Mouse (Mus musculus): Measurements from ENCODE around the gene Sipa1l2. TPM values are rescaled to one million over a fixed set of nuclear protein-coding genes. Genes with fewer than 3 reads are reported as not detected.
A peak's percentile ranks its signal among the peaks of the same experiment; 100 is the strongest.

Gene Sipa1l2
- polyA plus RNA-seq, 1 experiment from 2014 or later, result 20.2 TPM

DNA sequence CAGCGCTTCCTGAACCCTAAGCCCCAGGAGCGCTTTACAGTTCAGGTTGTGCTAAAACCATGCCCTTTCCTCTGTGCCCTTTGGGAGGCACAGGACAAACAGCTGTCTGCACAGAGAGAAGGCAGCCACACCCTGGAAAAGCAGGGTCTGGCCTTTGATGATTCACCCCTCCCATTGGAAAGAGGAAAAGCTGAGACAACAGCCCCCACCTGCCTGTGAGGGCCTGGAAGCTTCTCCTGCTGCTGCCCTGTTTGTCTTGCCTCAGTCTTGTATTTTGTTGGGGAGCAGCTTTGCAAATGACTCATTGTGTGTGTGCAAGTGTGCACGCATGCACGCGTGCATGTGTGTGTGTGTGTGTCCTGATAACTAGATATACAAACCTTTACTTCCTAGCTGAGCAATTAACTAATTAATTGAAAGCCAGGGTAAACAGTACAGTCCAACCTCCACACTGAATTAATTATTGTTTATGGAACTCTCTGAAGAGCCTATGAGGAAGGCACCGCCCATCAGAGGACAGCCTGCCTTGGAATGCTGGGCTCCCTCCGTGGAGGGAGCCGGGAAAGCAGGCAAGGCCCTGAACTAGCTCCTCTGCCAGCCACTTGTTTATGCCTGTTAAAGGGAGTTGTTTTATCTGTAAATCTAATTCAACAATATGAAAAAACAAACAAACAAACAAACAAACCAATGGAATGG, 35.4 kb upstream of the Sipa1l2 start:
- H3K9me3 ChIP-seq, result no peaks in the 10 kb centered on the region
- H3K4me2 ChIP-seq, result no peak overlapping the region
- 62% methylated on average over 8 of the region's 8 CpGs for WGBS
- H3K27me3 ChIP-seq, result peaks cover 8% of the 10 kb centered on the region; the same call in 1 of the 2 replicates
- no peak overlapping the region for H3K27ac ChIP-seq
- no peak overlapping the region for H3K9ac ChIP-seq (replicated peaks)
- peaks cover 15% of the 10 kb centered on the region for H3K4me1 ChIP-seq (replicated peaks)
- H3K36me3 ChIP-seq, result no peaks in the 10 kb centered on the region
- ATAC-seq (ENCODE audit: insufficient number of reproducible peaks, insufficient read depth, low FRiP score, low TSS enrichment, low read depth), result no peak
- no peak overlapping the region for H3K4me3 ChIP-seq (replicated peaks)

DNA sequence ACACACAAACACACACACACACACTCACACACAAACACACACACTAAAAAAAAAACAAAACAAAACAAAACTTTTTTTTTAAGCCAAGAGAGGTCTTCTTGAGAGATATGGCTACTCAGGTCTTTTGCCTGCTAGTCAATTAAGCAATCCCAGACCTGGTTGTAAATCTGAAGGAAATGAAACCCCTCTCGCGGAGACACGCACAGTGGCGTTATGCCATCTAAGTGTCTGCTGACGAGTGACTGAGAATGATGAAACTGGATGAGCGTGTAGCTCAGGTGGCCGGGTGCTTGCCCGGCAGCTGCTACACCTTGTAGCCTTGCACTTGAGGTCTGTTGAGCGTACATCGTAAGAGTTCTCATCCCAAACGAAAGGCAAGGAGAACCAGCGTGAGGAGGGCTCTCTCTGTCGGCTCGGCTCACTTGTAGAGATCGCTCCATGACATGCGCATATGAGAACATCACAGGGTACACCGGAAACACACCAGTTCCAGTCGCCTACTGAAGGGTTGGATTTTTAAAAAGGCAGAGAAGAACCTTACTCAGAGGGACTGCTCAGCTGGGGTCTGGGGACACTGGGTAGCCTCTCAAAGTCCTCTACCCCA, 34.7 kb upstream of the Sipa1l2 start:
- no peak overlapping the region for H3K4me3 ChIP-seq (replicated peaks)
- no peak overlapping the region for H3K27ac ChIP-seq
- H3K27me3 ChIP-seq, result peaks cover 8% of the 10 kb centered on the region; the same call in 1 of the 2 replicates
- 72% methylated on average over 18 of the region's 18 CpGs for WGBS
- ATAC-seq (ENCODE audit: insufficient number of reproducible peaks, insufficient read depth, low FRiP score, low TSS enrichment, low read depth), result no peak
- H3K9me3 ChIP-seq, result no peaks in the 10 kb centered on the region
- H3K4me2 ChIP-seq, result no peak overlapping the region
- H3K36me3 ChIP-seq, result no peaks in the 10 kb centered on the region
- H3K9ac ChIP-seq (replicated peaks), result no peak overlapping the region
- H3K4me1 ChIP-seq (replicated peaks), result peaks cover 15% of the 10 kb centered on the region

GRCm38 (mm10) chr8:125603312-125603840, 33.8 kb upstream of the Sipa1l2 start:
- ATAC-seq (ENCODE audit: insufficient number of reproducible peaks, insufficient read depth, low FRiP score, low TSS enrichment, low read depth), result no peak
- Histone ChIP-seq H3K9me3 (no peaks in the 10 kb centered on the region), H3K27ac (no peak overlapping the region), H3K36me3 (no peaks in the 10 kb centered on the region), H3K4me3 (replicated peaks) (no peak overlapping the region), H3K27me3 (no peaks in the 10 kb centered on the region), H3K4me1 (replicated peaks) (peaks cover 15% of the 10 kb centered on the region), H3K9ac (replicated peaks) (no peak overlapping the region), H3K4me2 (no peak overlapping the region)
- 91% methylated on average over 8 of the region's 8 CpGs for WGBS

GRCm38 (mm10) chr8:125600033-125600686, 30.6 kb upstream of the Sipa1l2 start:
- H3K4me3 ChIP-seq (replicated peaks), result no peak overlapping the region
- no peaks in the 10 kb centered on the region for H3K9me3 ChIP-seq
- H3K4me2 ChIP-seq, result no peak overlapping the region
- WGBS, result 76% methylated on average over 12 of the region's 12 CpGs
- H3K4me1 ChIP-seq (replicated peaks), result peaks cover 28% of the 10 kb centered on the region
- H3K27me3 ChIP-seq, result no peaks in the 10 kb centered on the region
- H3K9ac ChIP-seq (replicated peaks), result no peak overlapping the region
- no peak for ATAC-seq (ENCODE audit: insufficient number of reproducible peaks, insufficient read depth, low FRiP score, low TSS enrichment, low read depth)
- H3K36me3 ChIP-seq, result no peaks in the 10 kb centered on the region
- H3K27ac ChIP-seq, result no peak overlapping the region

DNA sequence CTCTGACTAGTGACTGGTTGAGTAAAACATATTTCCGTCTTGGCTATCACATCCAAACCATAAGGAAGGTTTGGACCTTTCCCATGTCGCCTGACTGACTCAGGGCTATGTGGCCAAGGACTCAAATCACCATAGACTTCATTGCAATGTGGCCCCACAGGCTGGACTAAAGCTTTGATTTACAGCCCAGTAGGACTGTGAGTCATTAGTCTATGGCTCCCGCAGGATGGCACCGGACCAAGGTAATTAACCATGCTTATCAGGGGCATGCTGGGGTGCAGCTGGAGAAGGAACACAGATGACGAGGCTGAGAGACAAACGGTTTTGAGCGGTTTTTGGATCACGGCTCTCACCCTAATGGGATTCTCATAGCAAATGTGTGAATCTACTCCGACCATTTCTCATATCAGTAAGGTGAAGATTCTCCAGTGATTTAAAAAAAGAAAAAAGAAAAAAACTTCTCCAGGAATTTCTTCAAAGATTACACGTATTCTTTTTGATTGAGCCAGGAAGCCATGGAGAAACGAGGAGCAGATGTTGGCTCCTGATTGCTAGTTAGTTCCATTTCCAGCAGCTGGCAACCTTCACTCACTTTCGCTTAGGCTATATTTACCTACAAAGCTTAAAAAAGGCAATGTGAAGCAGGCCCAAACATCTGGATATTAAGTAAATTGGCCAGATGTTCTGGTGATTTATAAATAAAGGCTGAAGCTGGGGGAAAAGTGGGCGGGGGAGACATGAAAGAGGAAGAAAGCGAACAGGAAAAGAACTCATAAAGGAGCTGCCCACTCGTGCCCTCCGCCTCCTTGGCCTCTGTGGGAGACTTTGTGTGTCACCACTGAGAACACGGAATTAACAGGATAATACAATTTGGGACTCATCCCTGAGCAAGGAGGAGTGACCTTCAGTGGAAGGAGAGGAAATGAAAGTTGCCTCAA, 26.2 kb upstream of the Sipa1l2 start:
- no peak overlapping the region for H3K4me2 ChIP-seq
- no peak overlapping the region for H3K4me3 ChIP-seq (replicated peaks)
- ATAC-seq (ENCODE audit: insufficient number of reproducible peaks, insufficient read depth, low FRiP score, low TSS enrichment, low read depth), result no peak
- 0 out of 2 replicates have a peak, but pooled peaks cover 6% of the 10 kb centered on the region for H3K27me3 ChIP-seq
- H3K4me1 ChIP-seq (replicated peaks), result peaks cover 37% of the 10 kb centered on the region
- no peak overlapping the region for H3K27ac ChIP-seq
- H3K36me3 ChIP-seq, result no peaks in the 10 kb centered on the region
- 15% methylated on average over 17 of the region's 17 CpGs for WGBS
- no peaks in the 10 kb centered on the region for H3K9me3 ChIP-seq
- no peak overlapping the region for H3K9ac ChIP-seq (replicated peaks)

- 12% methylated on average over 3 of the region's 3 CpGs for WGBS
- Histone ChIP-seq H3K4me3 (replicated peaks) (no peak overlapping the region), H3K4me2 (peak overlapping the region; percentile 2; the same call in 1 of the 2 replicates), H3K4me1 (replicated peaks) (peaks cover 29% of the 10 kb centered on the region), H3K9ac (replicated peaks) (no peak overlapping the region), H3K27me3 (0 out of 2 replicates have a peak, but pooled peaks cover 10% of the 10 kb centered on the region), H3K9me3 (no peaks in the 10 kb centered on the region), H3K27ac (no peak overlapping the region), H3K36me3 (no peaks in the 10 kb centered on the region)
- ATAC-seq (ENCODE audit: insufficient number of reproducible peaks, insufficient read depth, low FRiP score, low TSS enrichment, low read depth), result peak; percentile 45; the same call in 1 of the 2 replicates
Observed at GRCm38 (mm10) chr8:125590363-125590762, 20.8 kb upstream of the Sipa1l2 start.

- ATAC-seq (ENCODE audit: insufficient number of reproducible peaks, insufficient read depth, low FRiP score, low TSS enrichment, low read depth), result no peak
- 82% methylated on average over 7 of the region's 7 CpGs for WGBS
Observed at GRCm38 (mm10) chr8:125586587-125586986, 17.0 kb upstream of the Sipa1l2 start.

GRCm38 (mm10) chr8:125584276-125584675, 14.7 kb upstream of the Sipa1l2 start:
- no peaks in the 10 kb centered on the region for H3K9me3 ChIP-seq
- no peak for ATAC-seq (ENCODE audit: insufficient number of reproducible peaks, insufficient read depth, low FRiP score, low TSS enrichment, low read depth)
- WGBS, result 80% methylated on average over 3 of the region's 3 CpGs

More at GRCm38 (mm10) chr8:125586587-125586986, 17.0 kb upstream of the Sipa1l2 start:
- Histone ChIP-seq H3K4me2 (no peak overlapping the region), H3K27ac (no peak overlapping the region), H3K27me3 (0 out of 2 replicates have a peak, but pooled peaks cover 6% of the 10 kb centered on the region), H3K36me3 (no peaks in the 10 kb centered on the region), H3K9ac (replicated peaks) (no peak overlapping the region), H3K9me3 (no peaks in the 10 kb centered on the region), H3K4me1 (replicated peaks) (peaks cover 21% of the 10 kb centered on the region), H3K4me3 (replicated peaks) (no peak overlapping the region)

DNA sequence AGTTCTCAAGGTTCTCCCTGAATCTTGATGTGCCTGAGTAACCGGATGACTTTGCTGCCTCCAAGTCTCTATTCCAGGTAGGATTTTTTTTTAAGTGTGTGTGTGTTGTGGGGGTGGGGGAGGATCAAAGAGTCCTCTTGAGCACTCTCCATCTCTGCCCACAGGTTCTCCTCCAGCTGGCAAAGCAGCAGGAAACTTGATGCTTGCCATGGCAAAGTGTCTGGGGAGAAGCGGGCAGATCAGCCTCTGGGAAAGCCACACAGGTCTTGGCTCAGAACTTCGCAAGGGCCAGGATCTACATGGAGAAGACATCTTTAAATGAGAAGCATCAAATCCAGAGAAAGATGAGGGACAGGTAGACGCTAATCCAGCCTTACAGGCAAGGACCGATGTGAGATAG, 10.8 kb upstream of the Sipa1l2 start:
- no peak overlapping the region for H3K9ac ChIP-seq (replicated peaks)
- 90% methylated on average over 5 of the region's 5 CpGs for WGBS
- H3K4me3 ChIP-seq (replicated peaks), result no peak overlapping the region
- no peaks in the 10 kb centered on the region for H3K27me3 ChIP-seq
- H3K4me1 ChIP-seq (replicated peaks), result peaks cover 6% of the 10 kb centered on the region
- ATAC-seq (ENCODE audit: insufficient number of reproducible peaks, insufficient read depth, low FRiP score, low TSS enrichment, low read depth), result no peak
- no peak overlapping the region for H3K4me2 ChIP-seq
- H3K27ac ChIP-seq, result no peak overlapping the region
- peaks cover 10% of the 10 kb centered on the region; the same call in 1 of the 2 replicates for H3K9me3 ChIP-seq
- H3K36me3 ChIP-seq, result no peaks in the 10 kb centered on the region

More at GRCm38 (mm10) chr8:125584276-125584675, 14.7 kb upstream of the Sipa1l2 start:
- 0 out of 2 replicates have a peak, but pooled peaks cover 4% of the 10 kb centered on the region for H3K27me3 ChIP-seq
- H3K9ac ChIP-seq (replicated peaks), result no peak overlapping the region
- no peak overlapping the region for H3K4me3 ChIP-seq (replicated peaks)
- peaks cover 6% of the 10 kb centered on the region for H3K4me1 ChIP-seq (replicated peaks)
- no peak overlapping the region for H3K27ac ChIP-seq
- H3K36me3 ChIP-seq, result no peaks in the 10 kb centered on the region
- no peak overlapping the region for H3K4me2 ChIP-seq

GRCm38 (mm10) chr8:125576127-125576526, 6.5 kb upstream of the Sipa1l2 start:
- H3K9ac ChIP-seq (replicated peaks), result no peak overlapping the region
- H3K27me3 ChIP-seq, result peaks cover 2% of the 10 kb centered on the region
- no peaks in the 10 kb centered on the region for H3K4me1 ChIP-seq (replicated peaks)
- H3K4me2 ChIP-seq, result no peak overlapping the region
- H3K36me3 ChIP-seq, result no peaks in the 10 kb centered on the region
- H3K4me3 ChIP-seq (replicated peaks), result no peak overlapping the region
- H3K27ac ChIP-seq, result no peak overlapping the region
- H3K9me3 ChIP-seq, result peaks cover 12% of the 10 kb centered on the region; the same call in 1 of the 2 replicates
- ATAC-seq (ENCODE audit: insufficient number of reproducible peaks, insufficient read depth, low FRiP score, low TSS enrichment, low read depth), result no peak
- WGBS, result 91% methylated on average over 4 of the region's 4 CpGs
